Mouse (Mus musculus): ENCODE results near the gene Ranbp1.
A peak's percentile ranks its signal among the peaks of the same experiment; 100 is the strongest.
"Not testable (repeated sequence)": the region's sequence is repeated elsewhere in the genome, so short reads cannot be mapped to it uniquely, and the experiment has no call there.

Ranbp1 gene

GRCm38 (mm10) chr16:18248433-18249363 lies at the start of gene Ranbp1, which contains the start of gene Trmt2a:
Ranbp1 (minus strand) TSS chr16:18248732.
Trmt2a (plus strand) TSS chr16:18248679.
- peak; percentile 98 for DNase-seq (ENCODE audit: low read depth, low spot score)

- not testable (repeated sequence) for DNase-seq (ENCODE audit: low read depth, low spot score)
These were observed 41.1 kb upstream of the Ranbp1 start for GRCm38 (mm10) chr16:18289614-18290013.

GRCm38 (mm10) chr16:18289067-18289588 lies 40.6 kb upstream of the Ranbp1 start, which contains the start of gene Dgcr8:
Dgcr8 (minus strand) TSS chr16:18289246.
- DNase-seq (ENCODE audit: low read depth, low spot score), result peak; percentile 94

GRCm38 (mm10) chr16:18288581-18289061 lies 40.1 kb upstream of the Ranbp1 start:
- DNase-seq (ENCODE audit: low read depth, low spot score), result no peak

GRCm38 (mm10) chr16:18288166-18288565 lies 39.6 kb upstream of the Ranbp1 start:
- no peak for DNase-seq (ENCODE audit: low read depth, low spot score)

- peak; percentile 54 for DNase-seq (ENCODE audit: low read depth, low spot score)
These were observed 26.6 kb upstream of the Ranbp1 start for GRCm38 (mm10) chr16:18275166-18275565.

GRCm38 (mm10) chr16:18268182-18268581 lies 19.6 kb upstream of the Ranbp1 start:
- DNase-seq (ENCODE audit: low read depth, low spot score), result no peak

GRCm38 (mm10) chr16:18265024-18265423 lies 16.5 kb upstream of the Ranbp1 start:
- DNase-seq (ENCODE audit: low read depth, low spot score), result no peak

GRCm38 (mm10) chr16:18258221-18258620 lies 9.7 kb upstream of the Ranbp1 start, which contains the start of gene Gm49776:
Gm49776 (minus strand) TSS chr16:18258321.
- DNase-seq (ENCODE audit: low read depth, low spot score), result no peak

- no peak for DNase-seq (ENCODE audit: low read depth, low spot score)
These were observed 5.3 kb upstream of the Ranbp1 start for GRCm38 (mm10) chr16:18253866-18254265.

- no peak for DNase-seq (ENCODE audit: low read depth, low spot score)
These were observed 4.2 kb upstream of the Ranbp1 start for GRCm38 (mm10) chr16:18252736-18253135.

GRCm38 (mm10) chr16:18250828-18251790 lies 2.6 kb upstream of the Ranbp1 start:
- no peak for DNase-seq (ENCODE audit: low read depth, low spot score)

- DNase-seq (ENCODE audit: low read depth, low spot score), result no peak
These were observed 1.7 kb upstream of the Ranbp1 start for GRCm38 (mm10) chr16:18250231-18250630.

- no peak for DNase-seq (ENCODE audit: low read depth, low spot score)
These were observed 934 bp upstream of the Ranbp1 start for GRCm38 (mm10) chr16:18249364-18249967.

- no peak for DNase-seq (ENCODE audit: low read depth, low spot score)
These were observed 772 bp downstream of the Ranbp1 start for GRCm38 (mm10) chr16:18247521-18248399.

- DNase-seq (ENCODE audit: low read depth, low spot score), result no peak
These were observed 7.0 kb downstream of the Ranbp1 start for GRCm38 (mm10) chr16:18241581-18241980.

GRCm38 (mm10) chr16:18236676-18237501 lies 11.6 kb downstream of the Ranbp1 start:
- DNase-seq (ENCODE audit: low read depth, low spot score), result no peak

- DNase-seq (ENCODE audit: low read depth, low spot score), result peak; percentile 32
These were observed 13.0 kb downstream of the Ranbp1 start for GRCm38 (mm10) chr16:18235389-18236065.
